In genomic region chr13:63111297-63112042, GRCm38 (mm10) we compare ENCODE assay signal across 10 mouse cellular contexts.
DNase-seq lines count a peak whose midpoint lies in the region; ATAC-seq and TF ChIP-seq lines count a peak whose summit lies in the region.
"Had no signal": no experiment of that assay in that cellular context is flagged by ENCODE, and none has a peak within 500 bp of the region (broad histone marks: within the 10 kb centered on the region; RNA-seq: fewer than 3 reads in every experiment).

No protein-coding gene starts in this region.

- no peak for TF ChIP-seq CTCF in heart, adult 2 months (IDR thresholded peaks at IDR 0.05)
- TF ChIP-seq CTCF in layer of hippocampus, adult 2 months (conservative IDR thresholded peaks at IDR 0.05) = no peak

- H3K27me3 ChIP-seq in heart, adult 2 months (ENCODE audit: control insufficient read depth, insufficient read depth, low read length) = no peaks in the 10 kb centered on the region
- H3K27me3 ChIP-seq in embryonic facial prominence, embryonic 10.5 days (replicated peaks; ENCODE audit: low read depth, poor library complexity, severe bottlenecking) = no peaks in the 10 kb centered on the region
- no peaks in the 10 kb centered on the region for H3K27me3 ChIP-seq in limb, embryonic 13.5 days

- TF ChIP-seq EP300 in heart, adult 2 months (IDR thresholded peaks at IDR 0.05; ENCODE audit: insufficient read depth, low read depth, low read length) = no peak

- H3K36me3 ChIP-seq in heart, adult 2 months (ENCODE audit: control insufficient read depth, insufficient read depth, low read length) = peaks cover 33% of the 10 kb centered on the region
- H3K36me3 ChIP-seq in embryonic facial prominence, embryonic 10.5 days (replicated peaks) = no peaks in the 10 kb centered on the region
- no peaks in the 10 kb centered on the region for H3K36me3 ChIP-seq in limb, embryonic 13.5 days

- H3K9me3 ChIP-seq in embryonic facial prominence, embryonic 10.5 days = 0 out of 2 replicates have a peak, but pooled peaks cover 4% of the 10 kb centered on the region
- no peaks in the 10 kb centered on the region for H3K9me3 ChIP-seq in limb, embryonic 13.5 days

- no peak for DNase-seq in heart, adult 2 months
- no peak for DNase-seq in heart, postnatal 4 days
- no peak for DNase-seq in layer of hippocampus, adult 2 months (ENCODE audit: low spot score in 2 of 2)
- no peak for DNase-seq in layer of hippocampus, postnatal 10 days (ENCODE audit: low spot score in 2 of 2)
- DNase-seq in embryonic facial prominence, embryonic 10.5 days (ENCODE audit: low spot score) = no peak
- DNase-seq in adrenal gland, postnatal 10 days = no peak
- DNase-seq in ovary, postnatal 36 days (ENCODE audit: low spot score) = no peak
- DNase-seq: B cell, adult 2 months; retina, postnatal 1 day had no signal

- no peak overlapping the region for H3K9ac ChIP-seq in heart, adult 2 months (ENCODE audit: low read depth, low read length)
- no peak overlapping the region for H3K9ac ChIP-seq in limb, embryonic 13.5 days

- no peaks in the 10 kb centered on the region for H3K79me2 ChIP-seq in heart, adult 2 months (replicated peaks; ENCODE audit: control insufficient read depth, insufficient read depth, low read length)

- no peak overlapping the region for H3K4me2 ChIP-seq in limb, embryonic 13.5 days (replicated peaks)

- no peak overlapping the region for H3K4me3 ChIP-seq in heart, adult 2 months
- no peak overlapping the region for H3K4me3 ChIP-seq in layer of hippocampus, adult 2 months
- H3K4me3 ChIP-seq in embryonic facial prominence, embryonic 10.5 days = no peak overlapping the region
- H3K4me3 ChIP-seq in limb, embryonic 13.5 days = no peak overlapping the region

- no peak for ATAC-seq in limb, embryonic 13.5 days (ENCODE audit: low FRiP score, low read depth)

- TF ChIP-seq POLR2A in heart, adult 2 months (IDR thresholded peaks at IDR 0.05; ENCODE audit: insufficient read depth, low read depth, low read length) = no peak

- peak overlapping the region; percentile 85 for H3K27ac ChIP-seq in heart, adult 2 months
- H3K27ac ChIP-seq in layer of hippocampus, adult 2 months = peak overlapping the region; percentile 74; the same call in 1 of the 2 replicates
- H3K27ac ChIP-seq in embryonic facial prominence, embryonic 10.5 days (replicated peaks) = peak overlapping the region; percentile 86
- peak overlapping the region; percentile 78; the same call in 1 of the 2 replicates for H3K27ac ChIP-seq in limb, embryonic 13.5 days

- 48% methylated on average over 5 of the region's 5 CpGs for WGBS in heart, adult 2 months
- 74% methylated on average over 5 of the region's 5 CpGs for WGBS in embryonic facial prominence, embryonic 10.5 days
- WGBS in limb, embryonic 13.5 days = 38% methylated on average over 5 of the region's 5 CpGs

- peaks cover 41% of the 10 kb centered on the region for H3K4me1 ChIP-seq in heart, adult 2 months (ENCODE audit: control insufficient read depth, insufficient read depth, low read length)
- H3K4me1 ChIP-seq in embryonic facial prominence, embryonic 10.5 days = peaks cover 43% of the 10 kb centered on the region
- H3K4me1 ChIP-seq in limb, embryonic 13.5 days = peaks cover 54% of the 10 kb centered on the region

- intact Hi-C loops in heart, adult 2 months (cut with DNase I) = loop anchor here (2.0 to 5.0 kb wide), 2 partner anchors 39 to 146 kb away; no protein-coding TSS in a partner anchor
